Mouse (Mus musculus): ENCODE data around the gene Dapk1. TPM values are rescaled to one million over a fixed set of nuclear protein-coding genes. Genes with fewer than 3 reads are reported as not detected.

The Dapk1 gene
- polyA plus RNA-seq, 1 experiment, result 21.5 TPM

- no peaks in the 10 kb centered on the region; the same call in 1 of the 2 replicates for H3K4me1 ChIP-seq (ENCODE audit: control insufficient read depth, insufficient read depth, insufficient read length)
- no peaks in the 10 kb centered on the region for H3K27me3 ChIP-seq (ENCODE audit: control insufficient read depth, insufficient read depth, low read length)
- H3K4me3 ChIP-seq (ENCODE audit: extremely low read depth, insufficient read depth, insufficient read length), result no peak overlapping the region
- no peak overlapping the region for H3K27ac ChIP-seq (ENCODE audit: insufficient read depth, low read length)
- 94% methylated on average over 8 of the region's 8 CpGs for WGBS
- no peak for TF ChIP-seq CTCF (IDR thresholded peaks at IDR 0.05; ENCODE audit: extremely low read depth, insufficient read depth, insufficient read length, insufficient replicate concordance)
- no peak for DNase-seq (ENCODE audit: low read depth in 1 of 2, low spot score in 2 of 2)
- no peaks in the 10 kb centered on the region for H3K36me3 ChIP-seq (ENCODE audit: control insufficient read depth, insufficient read depth, low read length)
Measured at GRCm38 (mm10) chr13:60614154-60614553, 12.4 kb downstream of the Dapk1 start.

GRCm38 (mm10) chr13:60615057-60615650 is 13.4 kb downstream of the Dapk1 start:
- WGBS, result 65% methylated on average over 15 of the region's 15 CpGs
- TF ChIP-seq CTCF (IDR thresholded peaks at IDR 0.05; ENCODE audit: extremely low read depth, insufficient read depth, insufficient read length, insufficient replicate concordance) (no peak), POLR2A (IDR thresholded peaks at IDR 0.05; ENCODE audit: low read depth, low read length) (no peak)
- Histone ChIP-seq H3K27ac (ENCODE audit: insufficient read depth, low read length) (no peak overlapping the region), H3K4me3 (ENCODE audit: extremely low read depth, insufficient read depth, insufficient read length) (no peak overlapping the region), H3K4me1 (ENCODE audit: control insufficient read depth, insufficient read depth, insufficient read length) (no peaks in the 10 kb centered on the region; the same call in 1 of the 2 replicates), H3K36me3 (ENCODE audit: control insufficient read depth, insufficient read depth, low read length) (no peaks in the 10 kb centered on the region), H3K27me3 (ENCODE audit: control insufficient read depth, insufficient read depth, low read length) (no peaks in the 10 kb centered on the region)
- no peak for DNase-seq (ENCODE audit: low read depth in 1 of 2, low spot score in 2 of 2)

GRCm38 (mm10) chr13:60616036-60616435 is 14.3 kb downstream of the Dapk1 start:
- WGBS, result 81% methylated on average over 6 of the region's 6 CpGs
- no peaks in the 10 kb centered on the region; the same call in 1 of the 2 replicates for H3K4me1 ChIP-seq (ENCODE audit: control insufficient read depth, insufficient read depth, insufficient read length)
- no peak for TF ChIP-seq CTCF (IDR thresholded peaks at IDR 0.05; ENCODE audit: extremely low read depth, insufficient read depth, insufficient read length, insufficient replicate concordance)
- H3K4me3 ChIP-seq (ENCODE audit: extremely low read depth, insufficient read depth, insufficient read length), result no peak overlapping the region
- no peaks in the 10 kb centered on the region for H3K36me3 ChIP-seq (ENCODE audit: control insufficient read depth, insufficient read depth, low read length)
- no peak overlapping the region for H3K27ac ChIP-seq (ENCODE audit: insufficient read depth, low read length)
- no peak for DNase-seq (ENCODE audit: low read depth in 1 of 2, low spot score in 2 of 2)
- H3K27me3 ChIP-seq (ENCODE audit: control insufficient read depth, insufficient read depth, low read length), result no peaks in the 10 kb centered on the region

GRCm38 (mm10) chr13:60618287-60618686 is 16.5 kb downstream of the Dapk1 start:
- Histone ChIP-seq H3K4me1 (ENCODE audit: control insufficient read depth, insufficient read depth, insufficient read length) (no peaks in the 10 kb centered on the region), H3K27me3 (ENCODE audit: control insufficient read depth, insufficient read depth, low read length) (no peaks in the 10 kb centered on the region), H3K27ac (ENCODE audit: insufficient read depth, low read length) (no peak overlapping the region), H3K4me3 (ENCODE audit: extremely low read depth, insufficient read depth, insufficient read length) (no peak overlapping the region), H3K36me3 (ENCODE audit: control insufficient read depth, insufficient read depth, low read length) (no peaks in the 10 kb centered on the region)
- DNase-seq (ENCODE audit: low read depth in 1 of 2, low spot score in 2 of 2), result no peak
- WGBS, result 79% methylated on average over 9 of the region's 9 CpGs
- TF ChIP-seq POLR2A (IDR thresholded peaks at IDR 0.05; ENCODE audit: low read depth, low read length) (no peak), CTCF (IDR thresholded peaks at IDR 0.05; ENCODE audit: extremely low read depth, insufficient read depth, insufficient read length, insufficient replicate concordance) (no peak)

- WGBS, result 61% methylated on average over 6 of the region's 6 CpGs
- H3K27ac ChIP-seq (ENCODE audit: insufficient read depth, low read length), result no peak overlapping the region
- no peak for DNase-seq (ENCODE audit: low read depth in 1 of 2, low spot score in 2 of 2)
- no peaks in the 10 kb centered on the region for H3K4me1 ChIP-seq (ENCODE audit: control insufficient read depth, insufficient read depth, insufficient read length)
- no peaks in the 10 kb centered on the region for H3K27me3 ChIP-seq (ENCODE audit: control insufficient read depth, insufficient read depth, low read length)
- H3K36me3 ChIP-seq (ENCODE audit: control insufficient read depth, insufficient read depth, low read length), result no peaks in the 10 kb centered on the region
- no peak overlapping the region for H3K4me3 ChIP-seq (ENCODE audit: extremely low read depth, insufficient read depth, insufficient read length)
- no peak for TF ChIP-seq CTCF (IDR thresholded peaks at IDR 0.05; ENCODE audit: extremely low read depth, insufficient read depth, insufficient read length, insufficient replicate concordance)
- no peak for TF ChIP-seq POLR2A (IDR thresholded peaks at IDR 0.05; ENCODE audit: low read depth, low read length)
Measured at GRCm38 (mm10) chr13:60619723-60620122, 18.0 kb downstream of the Dapk1 start.

- WGBS, result 96% methylated on average over 4 of the region's 4 CpGs
- no peak overlapping the region for H3K4me3 ChIP-seq (ENCODE audit: extremely low read depth, insufficient read depth, insufficient read length)
- H3K27ac ChIP-seq (ENCODE audit: insufficient read depth, low read length), result no peak overlapping the region
Measured at GRCm38 (mm10) chr13:60621411-60621965, 19.7 kb downstream of the Dapk1 start.

GRCm38 (mm10) chr13:60625581-60625980 is 23.8 kb downstream of the Dapk1 start:
- no peak for TF ChIP-seq POLR2A (IDR thresholded peaks at IDR 0.05; ENCODE audit: low read depth, low read length)
- TF ChIP-seq CTCF (IDR thresholded peaks at IDR 0.05; ENCODE audit: extremely low read depth, insufficient read depth, insufficient read length, insufficient replicate concordance), result no peak
- H3K4me3 ChIP-seq (ENCODE audit: extremely low read depth, insufficient read depth, insufficient read length), result no peak overlapping the region
- H3K4me1 ChIP-seq (ENCODE audit: control insufficient read depth, insufficient read depth, insufficient read length), result no peaks in the 10 kb centered on the region; the same call in 1 of the 2 replicates
- no peaks in the 10 kb centered on the region for H3K27me3 ChIP-seq (ENCODE audit: control insufficient read depth, insufficient read depth, low read length)
- no peaks in the 10 kb centered on the region for H3K36me3 ChIP-seq (ENCODE audit: control insufficient read depth, insufficient read depth, low read length)
- H3K27ac ChIP-seq (ENCODE audit: insufficient read depth, low read length), result no peak overlapping the region
- no peak for DNase-seq (ENCODE audit: low read depth in 1 of 2, low spot score in 2 of 2)
- 90% methylated on average over 7 of the region's 7 CpGs for WGBS

More at GRCm38 (mm10) chr13:60621411-60621965, 19.7 kb downstream of the Dapk1 start:
- Histone ChIP-seq H3K36me3 (ENCODE audit: control insufficient read depth, insufficient read depth, low read length) (no peaks in the 10 kb centered on the region), H3K4me1 (ENCODE audit: control insufficient read depth, insufficient read depth, insufficient read length) (no peaks in the 10 kb centered on the region), H3K27me3 (ENCODE audit: control insufficient read depth, insufficient read depth, low read length) (no peaks in the 10 kb centered on the region)
- TF ChIP-seq CTCF (IDR thresholded peaks at IDR 0.05; ENCODE audit: extremely low read depth, insufficient read depth, insufficient read length, insufficient replicate concordance) (no peak), POLR2A (IDR thresholded peaks at IDR 0.05; ENCODE audit: low read depth, low read length) (no peak)
- no peak for DNase-seq (ENCODE audit: low read depth in 1 of 2, low spot score in 2 of 2)

Data from spleen, adult 2 months (tissue).